Mouse (Mus musculus): ENCODE measurements at regions not wholly inside any gene's neighbourhood (a gene's known extent, or its start where the extent isn't known, plus 50 kb on each side); places are given as distances from the start of the nearest gene placed in this dataset.

DNA sequence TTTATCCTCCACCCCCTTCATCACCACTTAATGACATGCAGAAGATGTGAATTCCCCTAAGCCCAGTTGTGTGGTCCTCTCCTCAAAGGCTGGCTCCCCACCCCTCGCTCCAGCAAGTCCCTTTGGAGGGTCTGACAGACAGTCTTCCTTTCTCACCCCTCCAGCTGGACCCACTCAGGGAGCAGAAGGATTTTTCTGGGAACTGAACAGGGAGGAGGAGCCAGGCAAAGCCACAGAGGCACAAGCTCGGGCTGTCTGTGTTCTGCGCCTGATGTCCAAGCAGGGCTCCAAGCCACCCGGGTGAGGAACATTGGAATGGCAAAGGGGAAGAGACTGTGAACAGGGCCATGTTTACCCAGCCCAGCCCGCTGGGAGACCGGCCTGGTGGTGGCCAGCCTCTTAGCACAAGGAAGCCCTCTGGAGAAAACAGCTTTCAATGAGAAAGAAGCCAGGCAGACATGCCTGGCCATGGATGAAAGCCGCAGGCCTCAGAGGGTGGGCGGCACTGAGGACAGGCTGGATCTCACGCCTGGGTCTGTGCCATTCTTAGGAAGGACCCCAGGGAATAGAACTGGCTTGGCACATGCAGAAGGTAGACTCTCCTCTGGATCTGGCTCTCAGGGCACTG, 211.5 kb upstream of the Cxcr4 start:
- TF ChIP-seq CTCF (conservative IDR thresholded peaks at IDR 0.05 in 1 of 2, IDR thresholded peaks at IDR 0.05 in 1 of 2; ENCODE audit: low read depth in 2 of 2, low read length in 2 of 2): no peak
- no peak for TF ChIP-seq KAT2A (IDR thresholded peaks at IDR 0.05; ENCODE audit: insufficient replicate concordance, low read length)
- TF ChIP-seq MEF2A (IDR thresholded peaks at IDR 0.05; ENCODE audit: borderline replicate concordance, low read depth, low read length): no peak
- no peak for TF ChIP-seq CHD2 (IDR thresholded peaks at IDR 0.05; ENCODE audit: low read length)
- no peak for TF ChIP-seq RAD21 (IDR thresholded peaks at IDR 0.05; ENCODE audit: low read depth, low read length)
- no peak for TF ChIP-seq IRF4 (IDR thresholded peaks at IDR 0.05; ENCODE audit: low read depth, low read length)
- TF ChIP-seq E2F4 (IDR thresholded peaks at IDR 0.05; ENCODE audit: insufficient replicate concordance, low read depth, low read length): no peak
- TF ChIP-seq TBP (conservative IDR thresholded peaks at IDR 0.05; ENCODE audit: low read depth, low read length): no peak
- no peak for TF ChIP-seq USF1 (IDR thresholded peaks at IDR 0.05; ENCODE audit: low read depth, low read length)
- TF ChIP-seq MAFK (IDR thresholded peaks at IDR 0.05; ENCODE audit: insufficient replicate concordance, low read length): no peak

Data from CH12.LX (cell line).